Mouse (Mus musculus) testis, adult 2 months (tissue): Measurements from ENCODE around the gene St6galnac3.

Experiments used
- CTCF ChIP-seq: fragments of 200-500 bp; IDR thresholded peaks from 2 replicates; pipeline ENCODE4 v1.5.1; 2012; ENCODE audit warnings: low read depth, mild to moderate bottlenecking, inconsistent platforms, low read length, moderate library complexity; ENCODE audit not compliant: control insufficient read depth, insufficient read depth, insufficient replicate concordance
- POLR2A ChIP-seq: fragments of 200-500 bp; IDR thresholded peaks from 2 replicates; pipeline ENCODE4 v1.6.1; 2012; ENCODE audit warnings: low read depth, mild to moderate bottlenecking, inconsistent platforms, low read length, moderate library complexity; ENCODE audit not compliant: control insufficient read depth

- TF ChIP-seq CTCF, result no peak
- no peak for TF ChIP-seq POLR2A
These were observed 318.1 kb downstream of the St6galnac3 start for GRCm38 (mm10) chr3:153406858-153407257.
